Mouse (Mus musculus) frontal cortex, postnatal 14 days (tissue): ENCODE data around the gene Peak1.

Experiments
- DNase-seq, 2 experiments: peaks; one replicate each; pipeline ENCODE4 v3.0.0; 2022; ENCODE audit warnings: low spot score in 2 of 2

Gene Peak1

DNA sequence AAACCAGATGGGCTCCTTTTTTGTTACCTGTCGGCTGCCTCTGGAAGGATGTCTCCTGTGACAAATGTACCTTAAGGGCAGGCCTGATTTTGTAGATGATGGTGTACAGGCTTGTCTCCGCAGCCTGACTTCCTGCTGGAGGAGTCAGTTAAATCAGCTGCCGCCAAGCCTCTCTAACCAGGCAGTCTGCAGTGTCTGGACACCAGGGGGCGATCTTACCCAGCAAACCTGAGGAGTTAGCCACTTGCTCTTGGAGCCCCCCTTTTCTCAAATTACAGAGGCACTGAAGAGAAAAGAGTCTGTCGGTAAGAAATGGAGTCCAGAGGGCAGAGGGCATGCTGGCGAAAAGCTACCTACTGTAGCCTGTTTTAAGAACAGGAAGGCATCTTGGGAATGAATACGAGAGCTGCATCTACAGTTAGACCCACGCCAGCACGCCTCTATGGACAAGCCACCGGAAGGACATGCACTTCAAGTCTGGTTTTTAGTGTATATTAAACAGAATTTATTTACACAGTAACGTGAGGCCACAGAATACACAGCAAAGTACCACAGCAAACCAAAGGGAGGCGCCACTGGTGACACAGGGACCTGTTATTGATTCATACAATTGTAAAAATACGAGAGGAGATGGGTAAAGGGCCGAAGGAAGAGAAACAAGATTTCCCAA, 217.1 kb downstream of the Peak1 start:
- DNase-seq, result peak; percentile 68 to 82

- DNase-seq, result no peak
Observed at GRCm38 (mm10) chr9:56200200-56200599, 217.7 kb downstream of the Peak1 start.

GRCm38 (mm10) chr9:56196921-56197320, 220.9 kb downstream of the Peak1 start:
- DNase-seq, result no peak

GRCm38 (mm10) chr9:56195193-56195592, 222.7 kb downstream of the Peak1 start:
- DNase-seq, result no peak

- DNase-seq, result no peak
Observed at GRCm38 (mm10) chr9:56191498-56192455, 226.1 kb downstream of the Peak1 start.

- no peak for DNase-seq
Observed at GRCm38 (mm10) chr9:56180118-56180781, 237.6 kb downstream of the Peak1 start.

DNA sequence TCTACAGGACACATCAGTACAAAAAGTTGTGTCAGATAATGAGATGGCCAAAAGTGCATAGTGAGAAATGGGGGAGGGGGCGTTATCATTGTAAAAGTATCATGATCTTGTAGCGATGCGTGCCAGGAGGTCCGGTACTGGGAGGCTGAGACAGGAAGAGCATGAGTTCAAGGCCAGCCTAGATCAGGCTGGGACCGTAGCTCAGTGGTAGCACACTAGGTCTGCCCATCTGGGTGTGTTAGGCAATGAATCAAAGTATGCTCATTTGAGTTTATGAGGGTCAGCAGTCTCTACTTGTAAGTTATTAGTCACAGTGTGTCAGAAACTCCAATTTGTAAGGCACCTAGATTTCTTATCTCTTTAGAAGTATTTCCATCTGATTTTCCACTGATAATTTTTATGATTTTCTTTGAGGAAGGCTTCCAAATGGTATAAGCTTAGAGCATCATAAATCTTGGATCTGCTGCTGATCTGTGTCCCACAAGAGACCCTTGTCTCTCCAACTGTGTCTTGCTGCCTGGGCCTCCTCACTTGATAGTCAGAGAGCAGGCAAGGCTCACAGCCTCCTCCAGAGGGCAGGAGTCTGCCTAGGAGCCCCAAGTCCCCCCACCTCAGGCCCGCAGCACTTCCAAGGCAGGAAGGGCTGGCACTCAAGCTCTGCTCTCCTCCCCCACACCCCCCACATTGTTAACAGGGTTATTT, 238.3 kb downstream of the Peak1 start:
- no peak for DNase-seq

- DNase-seq, result no peak
Observed at GRCm38 (mm10) chr9:56177354-56177753, 240.5 kb downstream of the Peak1 start.

- DNase-seq, result no peak
Observed at GRCm38 (mm10) chr9:56175316-56175715, 242.6 kb downstream of the Peak1 start.

DNA sequence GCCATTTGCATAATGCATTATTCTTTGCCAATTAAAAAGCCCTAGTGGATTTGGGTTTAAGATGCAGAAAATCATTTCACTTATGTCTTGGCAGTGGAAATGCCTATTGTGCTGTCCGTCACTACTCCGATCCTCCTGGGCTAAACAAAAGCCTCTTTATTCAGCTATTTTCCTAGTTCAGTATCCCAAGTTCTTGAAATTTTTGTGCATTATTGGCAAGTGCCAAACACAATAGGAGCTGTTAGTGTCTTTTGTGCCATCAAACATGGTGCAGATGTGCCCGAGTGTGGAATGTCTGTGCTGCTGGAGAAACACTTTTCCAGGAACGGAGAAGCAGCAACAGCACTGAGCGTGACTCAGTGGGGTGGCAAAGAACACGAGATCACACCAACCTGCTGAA, 250.2 kb downstream of the Peak1 start:
- DNase-seq, result no peak

GRCm38 (mm10) chr9:56166161-56166560, 251.7 kb downstream of the Peak1 start:
- no peak for DNase-seq

- DNase-seq, result no peak
Observed at GRCm38 (mm10) chr9:56165377-56165776, 252.5 kb downstream of the Peak1 start, which contains the start of gene Tspan3. Tspan3 (minus strand) TSS chr9:56165477.

GRCm38 (mm10) chr9:56160341-56161141, 257.3 kb downstream of the Peak1 start:
- DNase-seq, result peak; percentile 87 to 93

DNA sequence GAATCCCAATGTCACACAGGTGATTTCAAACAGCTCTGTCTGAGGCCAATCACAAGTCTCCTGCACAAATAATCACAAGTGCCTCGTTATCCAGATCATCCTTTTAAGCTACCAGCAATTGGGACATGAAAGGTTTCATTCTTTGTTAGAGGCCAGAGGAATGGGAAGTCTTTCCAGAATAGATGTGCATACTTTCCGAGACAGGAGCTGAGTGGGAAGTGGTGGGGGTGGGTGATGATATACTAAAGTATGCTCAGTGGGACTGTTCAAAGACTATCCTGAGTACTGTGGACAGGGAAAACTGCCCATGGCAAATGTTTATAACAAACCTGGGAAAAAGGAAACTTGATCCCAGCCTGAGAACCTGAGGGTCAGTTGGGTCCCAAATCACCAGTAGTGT, 258.4 kb downstream of the Peak1 start:
- no peak for DNase-seq

DNA sequence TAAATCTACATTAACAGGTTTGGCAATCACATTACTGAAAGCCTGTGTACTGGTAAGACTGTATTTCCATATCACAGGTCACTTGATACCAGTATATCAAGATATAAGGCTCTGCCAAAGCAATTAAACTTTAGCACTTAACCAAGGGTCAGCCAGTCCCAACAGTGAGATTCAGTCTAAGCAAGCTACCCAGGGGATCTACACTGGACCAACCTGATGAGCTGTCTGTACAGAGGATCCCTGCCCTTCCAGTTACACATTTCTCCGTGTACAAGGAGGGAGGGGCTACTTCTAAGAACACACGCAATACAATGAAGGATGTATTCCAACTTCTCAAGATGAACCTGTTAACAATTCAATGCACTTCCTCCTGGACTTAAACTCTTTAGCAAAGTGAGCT, 259.8 kb downstream of the Peak1 start:
- DNase-seq, result no peak

DNA sequence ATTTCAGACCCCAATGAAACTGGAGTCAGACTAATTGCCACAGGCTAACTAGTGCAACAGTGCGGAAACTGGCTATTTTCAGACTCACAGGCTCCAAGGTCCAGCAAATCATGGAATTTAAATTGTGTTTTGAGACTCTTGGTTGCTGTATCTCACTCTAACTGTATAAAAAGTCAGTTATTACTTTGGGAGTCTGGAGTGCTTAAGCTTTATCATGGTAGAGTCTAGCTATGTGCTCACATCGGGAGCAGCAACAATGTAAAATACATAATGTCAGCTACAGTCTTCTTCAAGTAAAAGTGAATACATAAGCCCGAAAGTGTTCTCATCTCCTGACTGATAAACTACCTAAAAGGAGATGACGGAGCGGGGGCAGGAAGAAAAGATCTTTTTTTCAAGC, 263.3 kb downstream of the Peak1 start:
- no peak for DNase-seq

GRCm38 (mm10) chr9:56152482-56153007, 265.3 kb downstream of the Peak1 start:
- no peak for DNase-seq

GRCm38 (mm10) chr9:56151745-56152481, 266.0 kb downstream of the Peak1 start:
- no peak for DNase-seq
